Mouse (Mus musculus) frontal cortex, postnatal 10 days (tissue): Measurements from ENCODE around the gene Apoh.

Source experiments
- DNase-seq, 2 experiments: peaks; one replicate each; pipeline ENCODE4 v3.0.0; 2022; ENCODE audit warnings: low spot score in 2 of 2, mixed read lengths in 1 of 2

The Apoh gene

GRCm38 (mm10) chr11:108342781-108343768 lies at the start of gene Apoh:
Gene Apoh (plus strand): TSS chr11:108343354.
- peak; percentile 20 to 41 for DNase-seq

GRCm38 (mm10) chr11:108293843-108294242 lies 49.3 kb upstream of the Apoh start:
- DNase-seq: no peak

GRCm38 (mm10) chr11:108294305-108294813 lies 48.8 kb upstream of the Apoh start:
- DNase-seq: no peak

GRCm38 (mm10) chr11:108295373-108295772 lies 47.8 kb upstream of the Apoh start:
- DNase-seq: no peak

- no peak for DNase-seq
Measured at GRCm38 (mm10) chr11:108297956-108298355, 45.2 kb upstream of the Apoh start.

- no peak for DNase-seq
Measured at GRCm38 (mm10) chr11:108299913-108300312, 43.2 kb upstream of the Apoh start.

- no peak for DNase-seq
Measured at GRCm38 (mm10) chr11:108300443-108300842, 42.7 kb upstream of the Apoh start.

GRCm38 (mm10) chr11:108301036-108301435 lies 42.1 kb upstream of the Apoh start:
- no peak for DNase-seq

- no peak for DNase-seq
Measured at GRCm38 (mm10) chr11:108301796-108302490, 41.2 kb upstream of the Apoh start.

GRCm38 (mm10) chr11:108303787-108304186 lies 39.4 kb upstream of the Apoh start:
- no peak for DNase-seq

GRCm38 (mm10) chr11:108307258-108307657 lies 35.9 kb upstream of the Apoh start:
- no peak for DNase-seq

- no peak for DNase-seq
Measured at GRCm38 (mm10) chr11:108308253-108308652, 34.9 kb upstream of the Apoh start.

- DNase-seq: no peak
Measured at GRCm38 (mm10) chr11:108309791-108310190, 33.4 kb upstream of the Apoh start.

- no peak for DNase-seq
Measured at GRCm38 (mm10) chr11:108311912-108312311, 31.2 kb upstream of the Apoh start.

- DNase-seq: no peak
Measured at GRCm38 (mm10) chr11:108312516-108312915, 30.6 kb upstream of the Apoh start.

GRCm38 (mm10) chr11:108315736-108316135 lies 27.4 kb upstream of the Apoh start:
- no peak for DNase-seq

- no peak for DNase-seq
Measured at GRCm38 (mm10) chr11:108317878-108318277, 25.3 kb upstream of the Apoh start.

- DNase-seq: no peak
Measured at GRCm38 (mm10) chr11:108319162-108319561, 24.0 kb upstream of the Apoh start.

- no peak for DNase-seq
Measured at GRCm38 (mm10) chr11:108320561-108320960, 22.6 kb upstream of the Apoh start.

- DNase-seq: no peak
Measured at GRCm38 (mm10) chr11:108322156-108322555, 21.0 kb upstream of the Apoh start.

- DNase-seq: no peak
Measured at GRCm38 (mm10) chr11:108325943-108326342, 17.2 kb upstream of the Apoh start.

GRCm38 (mm10) chr11:108330818-108331217 lies 12.3 kb upstream of the Apoh start:
- DNase-seq: no peak
